Mouse (Mus musculus): ENCODE results near the gene Tbc1d22a. TPM values are rescaled to one million over a fixed set of nuclear protein-coding genes. Genes with fewer than 3 reads are reported as not detected.

Tbc1d22a gene
- polyA plus RNA-seq, 1 experiment from 2014 or later: 11.9 TPM

DNA sequence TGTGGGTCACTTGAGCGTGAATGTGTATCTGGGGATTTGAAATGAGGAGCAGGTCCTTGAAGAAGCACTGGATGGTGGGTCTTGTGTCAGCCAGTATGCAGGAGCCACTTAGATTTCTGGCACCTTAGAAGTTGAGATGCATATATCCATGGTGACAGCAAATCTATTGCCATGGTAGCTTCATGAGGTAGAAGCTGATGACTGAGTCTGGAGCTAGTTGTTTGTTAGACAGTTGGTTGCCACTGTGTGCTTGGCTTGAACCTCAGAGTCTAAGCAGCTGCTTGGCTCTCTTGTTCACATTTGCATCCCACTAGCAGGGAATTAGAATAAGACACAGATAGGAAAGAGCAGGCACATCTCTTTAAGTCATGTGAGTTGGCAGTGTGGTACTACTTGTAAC, 89.6 kb downstream of the Tbc1d22a start:
- H3K4me1 ChIP-seq (ENCODE audit: control insufficient read depth, insufficient read depth, low read length): no peaks in the 10 kb centered on the region
- WGBS: 85% methylated on average over 1 of the region's 1 CpGs
- H3K9me3 ChIP-seq (ENCODE audit: control insufficient read depth, low read length): no peaks in the 10 kb centered on the region
- no peak overlapping the region for H3K27ac ChIP-seq (replicated peaks; ENCODE audit: low read depth, low read length)
- no peak overlapping the region for H3K4me2 ChIP-seq (ENCODE audit: low read length)
- H3K4me3 ChIP-seq (replicated peaks; ENCODE audit: low read depth, low read length): no peak overlapping the region
- H3K9ac ChIP-seq (replicated peaks; ENCODE audit: low read length): no peak overlapping the region
- ATAC-seq (ENCODE audit: low FRiP score, low TSS enrichment): no peak
- 0 out of 2 replicates have a peak, but pooled peaks cover 3% of the 10 kb centered on the region for H3K36me3 ChIP-seq (ENCODE audit: control insufficient read depth, insufficient read depth, low read length)
- H3K27me3 ChIP-seq (ENCODE audit: control insufficient read depth, insufficient read depth, low read length): no peaks in the 10 kb centered on the region
- no peak for DNase-seq

DNA sequence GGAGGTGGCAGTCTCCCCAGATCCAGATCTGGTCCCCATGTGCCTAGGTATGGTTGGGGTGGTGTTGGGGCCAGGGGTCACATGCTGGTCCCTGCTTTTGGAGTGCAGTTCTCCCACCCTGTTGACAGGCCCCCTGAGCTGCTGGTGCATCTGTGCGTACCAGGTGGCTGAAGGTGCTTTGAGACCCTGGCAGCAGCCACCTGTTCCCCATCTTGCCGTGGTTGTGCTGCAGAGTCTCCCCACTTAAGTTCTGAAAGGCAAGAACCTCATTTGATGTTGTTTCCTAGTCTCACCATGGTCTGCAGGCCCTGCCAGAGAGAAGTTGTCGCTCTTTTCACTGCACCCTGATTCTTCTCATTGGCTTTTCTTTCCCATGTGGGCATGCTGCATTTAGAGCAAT, 90.6 kb downstream of the Tbc1d22a start:
- no peak for ATAC-seq (ENCODE audit: low FRiP score, low TSS enrichment)
- Histone ChIP-seq H3K27me3 (ENCODE audit: control insufficient read depth, insufficient read depth, low read length) (no peaks in the 10 kb centered on the region), H3K27ac (replicated peaks; ENCODE audit: low read depth, low read length) (no peak overlapping the region), H3K9ac (replicated peaks; ENCODE audit: low read length) (no peak overlapping the region), H3K36me3 (ENCODE audit: control insufficient read depth, insufficient read depth, low read length) (0 out of 2 replicates have a peak, but pooled peaks cover 3% of the 10 kb centered on the region), H3K4me3 (replicated peaks; ENCODE audit: low read depth, low read length) (no peak overlapping the region), H3K4me1 (ENCODE audit: control insufficient read depth, insufficient read depth, low read length) (no peaks in the 10 kb centered on the region), H3K9me3 (ENCODE audit: control insufficient read depth, low read length) (no peaks in the 10 kb centered on the region), H3K4me2 (ENCODE audit: low read length) (no peak overlapping the region)
- WGBS: 87% methylated on average over 3 of the region's 3 CpGs
- no peak for DNase-seq

DNA sequence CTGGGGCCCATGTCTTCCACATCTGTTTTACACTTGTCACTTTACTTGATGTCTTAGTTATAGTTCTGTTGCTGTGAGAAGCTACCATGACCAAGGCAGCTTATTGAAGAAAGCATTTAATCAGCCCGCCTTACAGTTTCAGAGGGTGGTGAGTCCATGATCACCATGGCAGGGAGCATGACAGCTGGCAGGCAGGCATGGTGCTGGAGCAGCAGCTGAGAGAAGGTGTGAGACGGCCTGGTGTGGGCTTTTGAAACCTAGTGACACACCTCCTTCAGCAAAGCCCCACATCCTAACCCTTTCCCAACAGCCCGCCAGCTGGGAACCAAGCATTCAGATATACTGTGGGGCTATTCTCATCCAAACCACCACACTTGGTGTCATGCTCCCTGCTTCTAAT, 91.0 kb downstream of the Tbc1d22a start:
- Histone ChIP-seq H3K27me3 (ENCODE audit: control insufficient read depth, insufficient read depth, low read length) (no peaks in the 10 kb centered on the region), H3K4me1 (ENCODE audit: control insufficient read depth, insufficient read depth, low read length) (no peaks in the 10 kb centered on the region), H3K4me3 (replicated peaks; ENCODE audit: low read depth, low read length) (no peak overlapping the region), H3K9me3 (ENCODE audit: control insufficient read depth, low read length) (no peaks in the 10 kb centered on the region), H3K36me3 (ENCODE audit: control insufficient read depth, insufficient read depth, low read length) (0 out of 2 replicates have a peak, but pooled peaks cover 3% of the 10 kb centered on the region), H3K27ac (replicated peaks; ENCODE audit: low read depth, low read length) (no peak overlapping the region), H3K4me2 (ENCODE audit: low read length) (no peak overlapping the region), H3K9ac (replicated peaks; ENCODE audit: low read length) (no peak overlapping the region)
- ATAC-seq (ENCODE audit: low FRiP score, low TSS enrichment) (no peak), DNase-seq (no peak)
- 57% methylated on average over 3 of the region's 3 CpGs for WGBS

DNA sequence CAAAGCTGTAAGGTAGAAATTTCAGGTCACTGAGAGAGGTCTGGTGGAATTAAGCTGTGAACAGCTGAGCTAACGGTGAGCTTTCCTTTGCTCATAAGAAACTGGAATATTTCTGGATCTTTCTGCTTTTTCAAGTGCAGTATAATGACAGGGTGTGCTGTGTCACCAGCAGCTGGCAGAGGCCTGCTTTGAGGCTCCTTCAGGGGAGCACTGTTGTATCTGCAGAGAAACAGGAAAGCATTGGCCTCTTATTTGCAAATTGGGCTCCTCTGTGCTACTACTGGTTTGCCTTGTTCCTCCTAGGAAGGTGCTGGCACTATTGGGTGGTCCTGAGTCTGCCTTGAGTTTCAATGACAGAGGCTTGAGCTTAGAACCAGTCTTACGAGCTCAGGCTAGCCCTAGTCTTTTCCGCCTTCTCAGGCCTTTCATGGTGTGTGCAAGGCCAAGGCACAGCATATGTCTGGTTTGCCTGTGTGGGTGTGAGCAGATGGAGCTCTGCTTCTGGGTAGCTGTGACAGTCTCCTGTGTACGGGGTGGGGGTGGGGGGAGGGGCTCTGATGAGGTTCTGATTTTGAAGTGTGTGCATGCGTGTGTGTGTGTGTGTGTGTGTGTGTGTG, 95.1 kb downstream of the Tbc1d22a start:
- H3K9ac ChIP-seq (replicated peaks; ENCODE audit: low read length): no peak overlapping the region
- no peaks in the 10 kb centered on the region for H3K4me1 ChIP-seq (ENCODE audit: control insufficient read depth, insufficient read depth, low read length)
- ATAC-seq (ENCODE audit: low FRiP score, low TSS enrichment) (no peak), DNase-seq (no peak)
- H3K9me3 ChIP-seq (ENCODE audit: control insufficient read depth, low read length): no peaks in the 10 kb centered on the region
- H3K4me3 ChIP-seq (replicated peaks; ENCODE audit: low read depth, low read length): no peak overlapping the region
- H3K27ac ChIP-seq (replicated peaks; ENCODE audit: low read depth, low read length): no peak overlapping the region
- H3K27me3 ChIP-seq (ENCODE audit: control insufficient read depth, insufficient read depth, low read length): no peaks in the 10 kb centered on the region
- no peak overlapping the region for H3K4me2 ChIP-seq (ENCODE audit: low read length)
- peaks cover 4% of the 10 kb centered on the region for H3K36me3 ChIP-seq (ENCODE audit: control insufficient read depth, insufficient read depth, low read length)
- WGBS: 86% methylated on average over 5 of the region's 5 CpGs

DNA sequence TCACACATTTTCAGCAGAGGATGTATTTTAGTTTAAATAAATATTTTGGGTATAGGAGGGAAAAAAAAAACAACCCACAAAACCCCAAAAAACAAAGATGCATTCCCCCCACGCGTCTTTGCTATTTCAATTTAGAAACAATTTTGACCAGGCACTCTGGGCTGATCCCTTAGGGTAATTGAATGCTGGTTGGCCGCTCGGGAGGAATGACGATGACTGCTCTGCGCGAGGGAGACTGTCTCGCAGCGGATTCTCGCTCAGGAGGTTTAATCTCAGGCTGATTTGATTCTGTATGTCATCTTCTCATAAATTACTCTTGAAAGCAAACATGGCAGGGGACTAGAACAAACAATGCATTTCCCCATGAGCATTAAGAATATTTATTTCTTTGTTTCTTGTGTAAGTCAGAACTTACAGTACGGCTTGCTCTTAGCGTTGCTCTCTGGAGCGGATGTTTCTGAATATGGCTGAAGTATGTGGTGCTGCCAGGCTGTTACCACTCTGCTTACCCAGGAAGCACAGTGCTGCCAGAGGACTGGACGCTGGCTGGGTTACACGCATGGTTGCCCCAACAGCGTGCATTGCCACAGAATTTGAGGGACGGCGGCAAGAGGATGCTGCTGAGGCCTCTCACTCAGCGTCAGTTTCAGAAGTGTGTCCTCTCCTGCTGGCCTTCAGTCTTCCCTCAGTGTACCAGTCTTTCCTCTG, 106.7 kb downstream of the Tbc1d22a start:
- Histone ChIP-seq H3K9me3 (ENCODE audit: control insufficient read depth, low read length) (no peaks in the 10 kb centered on the region), H3K9ac (replicated peaks; ENCODE audit: low read length) (no peak overlapping the region), H3K27ac (replicated peaks; ENCODE audit: low read depth, low read length) (peak overlapping the region; percentile 66), H3K36me3 (ENCODE audit: control insufficient read depth, insufficient read depth, low read length) (no peaks in the 10 kb centered on the region), H3K4me2 (ENCODE audit: low read length) (no peak overlapping the region), H3K4me1 (ENCODE audit: control insufficient read depth, insufficient read depth, low read length) (peaks cover 8% of the 10 kb centered on the region; the same call in 1 of the 2 replicates), H3K4me3 (replicated peaks; ENCODE audit: low read depth, low read length) (no peak overlapping the region), H3K27me3 (ENCODE audit: control insufficient read depth, insufficient read depth, low read length) (no peaks in the 10 kb centered on the region)
- ATAC-seq (ENCODE audit: low FRiP score, low TSS enrichment) (no peak), DNase-seq (peak; percentile 59)
- 47% methylated on average over 19 of the region's 19 CpGs for WGBS

DNA sequence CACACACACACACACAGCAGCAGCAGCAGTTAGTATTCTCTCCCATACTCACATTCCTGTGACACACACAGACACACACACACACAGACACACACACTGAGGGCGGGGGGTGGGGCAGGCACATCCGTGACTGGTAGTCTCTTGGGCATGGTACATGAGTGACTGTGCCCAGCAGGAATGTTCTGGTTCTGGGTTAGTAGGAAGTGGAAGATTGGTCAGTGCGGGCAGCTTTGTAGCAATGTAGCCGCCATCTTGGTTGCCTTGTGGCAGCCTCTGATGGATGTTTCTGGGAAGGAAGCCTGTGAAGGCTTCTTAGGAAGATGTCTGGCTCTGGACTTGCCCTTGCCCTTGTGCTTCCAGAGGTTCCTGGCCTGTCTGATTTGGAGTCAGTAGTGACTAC, 112.1 kb downstream of the Tbc1d22a start:
- ATAC-seq (ENCODE audit: low FRiP score, low TSS enrichment) (no peak), DNase-seq (no peak)
- Histone ChIP-seq H3K27ac (replicated peaks; ENCODE audit: low read depth, low read length) (no peak overlapping the region), H3K9ac (replicated peaks; ENCODE audit: low read length) (no peak overlapping the region), H3K27me3 (ENCODE audit: control insufficient read depth, insufficient read depth, low read length) (no peaks in the 10 kb centered on the region), H3K9me3 (ENCODE audit: control insufficient read depth, low read length) (no peaks in the 10 kb centered on the region), H3K36me3 (ENCODE audit: control insufficient read depth, insufficient read depth, low read length) (no peaks in the 10 kb centered on the region), H3K4me2 (ENCODE audit: low read length) (no peak overlapping the region), H3K4me3 (replicated peaks; ENCODE audit: low read depth, low read length) (no peak overlapping the region), H3K4me1 (ENCODE audit: control insufficient read depth, insufficient read depth, low read length) (peaks cover 15% of the 10 kb centered on the region)
- WGBS: 85% methylated on average over 4 of the region's 4 CpGs

DNA sequence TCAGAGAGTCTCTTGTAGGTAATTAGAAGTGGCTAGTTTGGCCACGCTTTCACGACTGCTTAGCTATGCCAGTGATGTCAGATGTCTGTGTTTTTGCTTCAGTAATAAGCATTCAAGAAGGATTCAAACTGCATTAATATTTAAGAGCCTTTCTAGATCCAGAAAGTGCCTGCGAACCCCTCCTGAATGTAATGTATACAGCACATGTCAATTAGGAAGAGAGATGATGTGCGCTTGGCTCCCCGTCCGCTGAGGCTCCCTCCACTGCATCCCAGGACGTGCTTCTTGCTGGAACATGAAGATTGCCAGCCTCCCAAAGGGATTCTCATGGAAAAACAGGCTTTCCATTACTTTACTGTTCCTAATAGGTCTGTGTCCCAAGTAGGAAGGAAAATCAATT, 115.7 kb downstream of the Tbc1d22a start:
- Histone ChIP-seq H3K36me3 (ENCODE audit: control insufficient read depth, insufficient read depth, low read length) (no peaks in the 10 kb centered on the region), H3K4me3 (replicated peaks; ENCODE audit: low read depth, low read length) (no peak overlapping the region), H3K4me2 (ENCODE audit: low read length) (no peak overlapping the region), H3K27ac (replicated peaks; ENCODE audit: low read depth, low read length) (peak overlapping the region; percentile 61; the same call in 1 of the 2 replicates), H3K4me1 (ENCODE audit: control insufficient read depth, insufficient read depth, low read length) (peaks cover 25% of the 10 kb centered on the region), H3K27me3 (ENCODE audit: control insufficient read depth, insufficient read depth, low read length) (no peaks in the 10 kb centered on the region), H3K9ac (replicated peaks; ENCODE audit: low read length) (no peak overlapping the region), H3K9me3 (ENCODE audit: control insufficient read depth, low read length) (no peaks in the 10 kb centered on the region)
- DNase-seq: peak; percentile 47
- WGBS: 36% methylated on average over 7 of the region's 7 CpGs
- no peak for ATAC-seq (ENCODE audit: low FRiP score, low TSS enrichment)

DNA sequence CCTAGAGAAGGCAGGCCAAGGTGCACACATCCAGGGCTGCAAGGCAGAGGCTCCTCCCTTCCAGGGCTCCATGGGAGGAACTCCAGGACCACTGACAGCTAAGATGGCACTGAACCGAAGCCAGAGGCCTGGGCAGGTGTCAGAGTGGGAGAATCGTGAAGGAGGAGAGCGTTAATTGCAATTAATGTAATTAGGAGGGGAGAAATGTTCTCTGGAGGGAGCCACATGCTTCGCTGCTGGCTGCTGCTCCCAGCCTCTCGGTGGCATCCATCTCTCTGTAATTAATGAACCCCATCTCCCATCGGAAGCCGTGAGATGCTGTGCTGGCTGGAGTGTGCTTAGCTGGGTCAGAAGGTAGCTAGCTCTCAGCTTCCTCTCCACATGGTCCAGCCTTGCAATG, 116.2 kb downstream of the Tbc1d22a start:
- Histone ChIP-seq H3K4me2 (ENCODE audit: low read length) (no peak overlapping the region), H3K27ac (replicated peaks; ENCODE audit: low read depth, low read length) (peak overlapping the region; percentile 39; the same call in 1 of the 2 replicates), H3K4me1 (ENCODE audit: control insufficient read depth, insufficient read depth, low read length) (peaks cover 25% of the 10 kb centered on the region), H3K4me3 (replicated peaks; ENCODE audit: low read depth, low read length) (no peak overlapping the region), H3K9ac (replicated peaks; ENCODE audit: low read length) (no peak overlapping the region), H3K36me3 (ENCODE audit: control insufficient read depth, insufficient read depth, low read length) (no peaks in the 10 kb centered on the region), H3K9me3 (ENCODE audit: control insufficient read depth, low read length) (no peaks in the 10 kb centered on the region), H3K27me3 (ENCODE audit: control insufficient read depth, insufficient read depth, low read length) (no peaks in the 10 kb centered on the region)
- ATAC-seq (ENCODE audit: low FRiP score, low TSS enrichment) (no peak), DNase-seq (no peak)
- 52% methylated on average over 7 of the region's 7 CpGs for WGBS

All from midbrain, embryonic 14.5 days (tissue).